Mouse (Mus musculus) embryonic facial prominence, embryonic 11.5 days (tissue): Measurements from ENCODE around the gene Wwox. TPM values are rescaled to one million over a fixed set of nuclear protein-coding genes. Genes with fewer than 3 reads are reported as not detected.

Experiments
- ATAC-seq: fragments of 200-750 bp; cut with Nextera tagmentation; replicated peaks from 2 replicates; pipeline ENCODE4 v1.8.0; 2017; ENCODE audit warnings: low read depth; ENCODE audit not compliant: insufficient number of reproducible peaks, low FRiP score, low TSS enrichment
- DNase-seq: peaks from one replicate; pipeline ENCODE4 v3.0.0-alpha.2; 2015; ENCODE audit warnings: low spot score
- H3K27ac ChIP-seq: fragments of 300-500 bp; sonication (generic); replicated peaks from 2 replicates; pipeline ENCODE4 v1.5.1; 2014; ENCODE audit warnings: mild to moderate bottlenecking, low read depth, low read length, control low read depth
- H3K27me3 ChIP-seq: fragments of 300-500 bp; sonication (generic); 2 replicates; pipeline ENCODE4 v1.6.1; 2014; ENCODE audit warnings: mild to moderate bottlenecking, low read length, moderate library complexity, mixed read lengths; ENCODE audit not compliant: control insufficient read depth, insufficient read depth
- H3K36me3 ChIP-seq: fragments of 300-500 bp; sonication (generic); replicated peaks from 2 replicates; pipeline ENCODE4 v1.6.1; 2014; ENCODE audit warnings: low read depth, mild to moderate bottlenecking, low read length, moderate library complexity, mixed read lengths; ENCODE audit not compliant: control insufficient read depth, insufficient read depth
- H3K4me1 ChIP-seq: fragments of 300-500 bp; sonication (generic); 2 replicates; pipeline ENCODE4 v1.6.1; 2014; ENCODE audit warnings: low read length, mixed read lengths; ENCODE audit not compliant: control insufficient read depth, insufficient read depth
- H3K4me2 ChIP-seq: fragments of 300-500 bp; sonication (generic); 2 replicates; pipeline ENCODE4 v1.6.1; 2014; ENCODE audit warnings: low read depth, mild to moderate bottlenecking, control low read depth, low read length, moderate library complexity
- H3K4me3 ChIP-seq: fragments of 300-500 bp; sonication (generic); 2 replicates; pipeline ENCODE4 v1.5.1; 2014; ENCODE audit warnings: low read depth, low read length, control low read depth
- H3K9ac ChIP-seq: fragments of 300-500 bp; sonication (generic); replicated peaks from 2 replicates; pipeline ENCODE4 v1.6.1; 2014; ENCODE audit warnings: mild to moderate bottlenecking, control low read depth, low read length
- H3K9me3 ChIP-seq: fragments of 300-500 bp; sonication (generic); replicated peaks from 2 replicates; pipeline ENCODE4 v1.6.1; 2016; ENCODE audit warnings: mild to moderate bottlenecking, low read length, inconsistent platforms, mixed read lengths; ENCODE audit not compliant: control insufficient read depth
- WGBS: fragments of 180-500 bp; shearing (Covaris S2); extraction: QIAGEN DNeasy Blood & Tissue Kit; methylation state at CpG from one replicate; pipeline ENCODE4 v1.1.7; 2014; 5-methylcytosine and 5-hydroxymethylcytosine counted together
- polyA plus RNA-seq: library from polyadenylated mRNA; unstranded; fragments of >200 nt; fragmentation: Nextera tagmentation; extraction: Ambion mirVana; gene quantifications from 2 replicates; pipeline ENCODE4 v1.2.1, GENCODE M21; 2014

Gene Wwox
- polyA plus RNA-seq, 1 experiment from 2014 or later, result 7.2 TPM

DNA sequence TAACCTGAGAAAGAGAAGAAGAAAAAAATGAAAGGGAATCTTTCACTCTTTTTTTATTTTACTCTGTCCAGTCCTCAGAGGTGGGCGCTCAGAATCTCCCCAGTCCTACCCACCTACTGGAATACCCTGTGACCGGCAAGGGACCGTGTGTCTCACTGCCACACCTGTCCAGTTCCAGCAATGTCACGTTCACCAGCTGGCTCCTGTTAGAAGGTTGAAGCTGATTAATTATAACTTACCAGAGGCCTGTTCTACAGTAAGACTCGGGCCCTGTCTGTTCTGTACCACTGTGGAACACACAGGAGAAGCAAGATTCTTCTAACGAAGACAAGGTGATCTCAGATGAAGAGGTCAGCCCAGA, 334.9 kb downstream of the Wwox start:
- H3K27me3 ChIP-seq, result no peaks in the 10 kb centered on the region
- no peak overlapping the region for H3K27ac ChIP-seq
- no peak overlapping the region for H3K4me2 ChIP-seq
- no peaks in the 10 kb centered on the region for H3K9me3 ChIP-seq
- ATAC-seq (no peak), DNase-seq (no peak)
- H3K4me1 ChIP-seq, result 0 out of 2 replicates have a peak, but pooled peaks cover 2% of the 10 kb centered on the region
- H3K4me3 ChIP-seq, result no peak overlapping the region
- WGBS, result 88% methylated on average over 6 of the region's 6 CpGs
- no peaks in the 10 kb centered on the region for H3K36me3 ChIP-seq
- no peak overlapping the region for H3K9ac ChIP-seq

DNA sequence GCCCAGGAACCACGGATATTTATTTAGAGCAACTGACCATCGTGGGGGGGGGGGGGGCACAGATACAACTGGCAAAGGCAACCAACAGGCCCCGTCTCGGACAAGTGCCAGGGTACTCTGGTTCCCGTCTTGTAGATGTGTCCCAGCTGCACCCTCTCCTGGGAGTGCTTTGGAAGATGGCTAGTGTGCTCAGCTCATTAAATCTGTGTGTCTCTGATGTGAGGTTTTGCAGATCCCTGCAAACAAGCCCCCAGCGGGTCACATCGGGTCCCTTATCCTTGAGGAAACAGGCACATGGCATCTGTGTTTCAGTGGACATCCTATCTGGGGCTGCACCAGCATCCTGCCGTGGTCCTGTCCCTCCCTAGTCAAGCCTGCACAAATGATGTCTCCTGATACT, 336.1 kb downstream of the Wwox start:
- Histone ChIP-seq H3K9me3 (no peaks in the 10 kb centered on the region), H3K9ac (no peak overlapping the region), H3K27me3 (no peaks in the 10 kb centered on the region), H3K4me3 (no peak overlapping the region), H3K27ac (no peak overlapping the region), H3K4me1 (0 out of 2 replicates have a peak, but pooled peaks cover 2% of the 10 kb centered on the region), H3K36me3 (no peaks in the 10 kb centered on the region), H3K4me2 (no peak overlapping the region)
- 79% methylated on average over 8 of the region's 8 CpGs for WGBS
- DNase-seq (no peak), ATAC-seq (no peak)

GRCm38 (mm10) chr8:114776696-114777095, 337.2 kb downstream of the Wwox start:
- Histone ChIP-seq H3K4me2 (no peak overlapping the region), H3K4me1 (0 out of 2 replicates have a peak, but pooled peaks cover 2% of the 10 kb centered on the region), H3K27ac (no peak overlapping the region), H3K36me3 (no peaks in the 10 kb centered on the region), H3K27me3 (no peaks in the 10 kb centered on the region), H3K9ac (no peak overlapping the region), H3K4me3 (no peak overlapping the region), H3K9me3 (no peaks in the 10 kb centered on the region)
- DNase-seq, result no peak
- ATAC-seq, result no peak
- WGBS, result 86% methylated on average over 9 of the region's 9 CpGs

- H3K27me3 ChIP-seq, result no peaks in the 10 kb centered on the region
- no peaks in the 10 kb centered on the region for H3K36me3 ChIP-seq
- DNase-seq (no peak), ATAC-seq (no peak)
- H3K4me1 ChIP-seq, result 0 out of 2 replicates have a peak, but pooled peaks cover under 1% of the 10 kb centered on the region
- 65% methylated on average over 10 of the region's 10 CpGs for WGBS
- no peaks in the 10 kb centered on the region for H3K9me3 ChIP-seq
- H3K4me3 ChIP-seq, result no peak overlapping the region
- H3K27ac ChIP-seq, result no peak overlapping the region
- no peak overlapping the region for H3K4me2 ChIP-seq
- no peak overlapping the region for H3K9ac ChIP-seq
These were observed 338.0 kb downstream of the Wwox start for GRCm38 (mm10) chr8:114777271-114777980.

GRCm38 (mm10) chr8:114779002-114779401, 339.5 kb downstream of the Wwox start:
- H3K9me3 ChIP-seq, result no peaks in the 10 kb centered on the region
- WGBS, result 88% methylated on average over 9 of the region's 9 CpGs
- ATAC-seq, result no peak

DNA sequence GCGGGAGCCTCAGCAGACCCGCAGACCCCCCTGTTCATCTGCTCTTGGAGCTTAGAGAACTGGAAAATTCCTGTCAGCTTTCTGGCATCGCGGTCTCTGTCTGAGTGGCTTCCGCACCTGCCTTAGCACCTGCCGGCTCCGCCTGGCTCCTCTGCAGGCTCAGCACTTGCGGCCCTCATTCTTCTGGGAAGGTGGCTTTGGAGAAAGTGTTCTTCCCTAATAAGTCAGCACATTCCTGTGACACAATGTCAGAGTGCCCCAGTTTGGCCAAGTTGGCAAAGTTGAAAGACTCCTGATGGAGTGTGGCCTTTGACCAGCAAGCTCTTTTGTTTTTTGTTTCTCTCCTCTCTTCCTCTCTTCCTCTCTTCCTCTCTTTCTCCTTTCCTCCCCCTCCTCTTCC, 343.9 kb downstream of the Wwox start:
- no peak for DNase-seq
- ATAC-seq, result no peak
- Histone ChIP-seq H3K27ac (no peak overlapping the region), H3K4me3 (no peak overlapping the region), H3K4me1 (no peaks in the 10 kb centered on the region), H3K9ac (no peak overlapping the region), H3K4me2 (no peak overlapping the region), H3K27me3 (no peaks in the 10 kb centered on the region), H3K36me3 (no peaks in the 10 kb centered on the region), H3K9me3 (no peaks in the 10 kb centered on the region)
- WGBS, result 84% methylated on average over 8 of the region's 8 CpGs

More at GRCm38 (mm10) chr8:114779002-114779401, 339.5 kb downstream of the Wwox start:
- Histone ChIP-seq H3K4me3 (no peak overlapping the region), H3K27ac (no peak overlapping the region), H3K4me1 (no peaks in the 10 kb centered on the region), H3K9ac (no peak overlapping the region), H3K4me2 (no peak overlapping the region), H3K36me3 (no peaks in the 10 kb centered on the region), H3K27me3 (no peaks in the 10 kb centered on the region)
- no peak for DNase-seq

DNA sequence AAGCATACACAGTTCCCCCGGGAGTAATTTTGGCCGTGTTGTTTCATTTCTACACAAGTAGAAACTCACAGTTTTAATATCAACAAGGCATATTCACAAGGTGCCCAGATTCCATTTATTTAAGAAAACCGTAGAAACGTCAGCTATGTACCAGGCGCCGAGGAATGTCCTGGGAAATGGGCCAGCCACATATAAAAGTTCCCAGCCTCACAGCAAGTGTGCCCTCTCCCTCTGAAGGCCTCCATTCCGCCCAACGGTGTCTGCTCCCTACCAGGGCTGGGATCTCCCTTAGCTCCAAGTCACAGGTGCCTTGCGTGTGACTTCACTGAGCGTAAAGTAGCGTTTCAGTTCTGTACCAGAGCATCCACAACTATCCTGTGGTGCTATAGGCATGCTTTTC, 346.4 kb downstream of the Wwox start:
- no peak for ATAC-seq
- H3K9ac ChIP-seq, result no peak overlapping the region
- no peaks in the 10 kb centered on the region for H3K9me3 ChIP-seq
- no peaks in the 10 kb centered on the region for H3K36me3 ChIP-seq
- no peak overlapping the region for H3K27ac ChIP-seq
- H3K4me1 ChIP-seq, result no peaks in the 10 kb centered on the region
- H3K27me3 ChIP-seq, result no peaks in the 10 kb centered on the region
- DNase-seq, result no peak
- H3K4me3 ChIP-seq, result no peak overlapping the region
- no peak overlapping the region for H3K4me2 ChIP-seq
- 95% methylated on average over 11 of the region's 11 CpGs for WGBS

- H3K27ac ChIP-seq, result no peak overlapping the region
- H3K4me3 ChIP-seq, result no peak overlapping the region
- H3K27me3 ChIP-seq, result no peaks in the 10 kb centered on the region
- H3K9me3 ChIP-seq, result no peaks in the 10 kb centered on the region
- no peak overlapping the region for H3K9ac ChIP-seq
- DNase-seq, result no peak
- no peak for ATAC-seq
- H3K36me3 ChIP-seq, result no peaks in the 10 kb centered on the region
- 92% methylated on average over 7 of the region's 7 CpGs for WGBS
- H3K4me2 ChIP-seq, result no peak overlapping the region
- H3K4me1 ChIP-seq, result no peaks in the 10 kb centered on the region
These were observed 350.2 kb downstream of the Wwox start for GRCm38 (mm10) chr8:114789616-114790015.
